Comparison of ENCODE assay signal across 24 mouse cellular contexts in genomic region chr10:68750921-68751320, GRCm38 (mm10).
"Had no signal": no experiment of that assay in that cellular context is flagged by ENCODE, and none has a peak within 500 bp of the region (broad histone marks: within the 10 kb centered on the region; RNA-seq: fewer than 3 reads in every experiment).

No protein-coding gene starts in this region.

- ATAC-seq: forebrain, postnatal 0 days; hindbrain, postnatal 0 days; intestine, embryonic 16.5 days; liver, embryonic 12.5 days had no signal

- H3K4me2 ChIP-seq: heart, embryonic 11.5 days; heart, embryonic 13.5 days; heart, embryonic 15.5 days; hindbrain, embryonic 13.5 days; hindbrain, embryonic 15.5 days; limb, embryonic 13.5 days; limb, embryonic 15.5 days; liver, embryonic 12.5 days had no signal

- DNase-seq: forebrain, postnatal 0 days; gastrocnemius, postnatal 14 days; gastrocnemius, postnatal 36 days; heart, adult 11 months; heart, adult 2 months; heart, postnatal 14 days; heart, postnatal 36 days; kidney, adult 18-20 months; layer of hippocampus, adult 9-11 months; layer of hippocampus, postnatal 36 days; left cerebral cortex, postnatal 4 days; lung, adult 18-20 months had no signal

- H3K27ac ChIP-seq: heart, adult 2 months; heart, embryonic 13.5 days; heart, embryonic 15.5 days; hindbrain, embryonic 13.5 days; hindbrain, embryonic 15.5 days; hindbrain, postnatal 0 days; kidney, postnatal 0 days; limb, embryonic 13.5 days; limb, embryonic 15.5 days; liver, embryonic 12.5 days; liver, embryonic 14.5 days had no signal

- H3K4me3 ChIP-seq: heart, adult 2 months; heart, embryonic 13.5 days; heart, embryonic 15.5 days; hindbrain, embryonic 13.5 days; hindbrain, embryonic 15.5 days; limb, embryonic 13.5 days; limb, embryonic 15.5 days; liver, embryonic 12.5 days had no signal

- H3K36me3 ChIP-seq: heart, embryonic 13.5 days; heart, embryonic 15.5 days; hindbrain, embryonic 13.5 days; hindbrain, embryonic 15.5 days; limb, embryonic 15.5 days; liver, embryonic 12.5 days had no signal

- H3K27me3 ChIP-seq: heart, embryonic 13.5 days; heart, embryonic 15.5 days; hindbrain, embryonic 13.5 days; hindbrain, embryonic 15.5 days; limb, embryonic 13.5 days; limb, embryonic 15.5 days; liver, embryonic 12.5 days had no signal

- H3K9me3 ChIP-seq: heart, embryonic 13.5 days; heart, embryonic 15.5 days; hindbrain, embryonic 13.5 days; hindbrain, embryonic 15.5 days; limb, embryonic 13.5 days; limb, embryonic 15.5 days; liver, embryonic 12.5 days had no signal

- H3K9ac ChIP-seq: forebrain, postnatal 0 days; heart, embryonic 13.5 days; heart, embryonic 15.5 days; hindbrain, embryonic 13.5 days; hindbrain, embryonic 15.5 days; limb, embryonic 13.5 days; limb, embryonic 15.5 days; liver, embryonic 12.5 days; liver, embryonic 14.5 days had no signal

- H3K4me1 ChIP-seq: heart, embryonic 15.5 days; hindbrain, embryonic 13.5 days; hindbrain, embryonic 15.5 days; limb, embryonic 15.5 days; liver, embryonic 12.5 days had no signal
